Mouse (Mus musculus) forebrain, embryonic 16.5 days (tissue): ENCODE measurements around the gene Ctnnal1. TPM values are rescaled to one million over a fixed set of nuclear protein-coding genes. Genes with fewer than 3 reads are reported as not detected.

Experiments used
- ATAC-seq: fragments of 200-750 bp; cut with Nextera tagmentation; 2 replicates; pipeline ENCODE4 v1.8.0; 2017; ENCODE audit warnings: mild to moderate bottlenecking, moderate library complexity
- H3K27ac ChIP-seq: fragments of 300-500 bp; sonication (generic); 2 replicates; pipeline ENCODE4 v1.5.1; 2014; ENCODE audit warnings: low read length, control low read depth
- H3K27me3 ChIP-seq: fragments of 300-500 bp; sonication (generic); replicated peaks from 2 replicates; pipeline ENCODE4 v1.6.1; 2014; ENCODE audit warnings: low read length; ENCODE audit not compliant: control insufficient read depth, insufficient read depth
- H3K36me3 ChIP-seq: fragments of 300-500 bp; sonication (generic); 2 replicates; pipeline ENCODE4 v1.6.1; 2014; ENCODE audit not compliant: control insufficient read depth, insufficient read depth
- H3K4me1 ChIP-seq: fragments of 300-500 bp; sonication (generic); replicated peaks from 2 replicates; pipeline ENCODE4 v1.6.1; 2014; ENCODE audit warnings: low read length; ENCODE audit not compliant: control insufficient read depth, insufficient read depth
- H3K4me2 ChIP-seq: fragments of 300-500 bp; sonication (generic); 2 replicates; pipeline ENCODE4 v1.6.1; 2014; ENCODE audit warnings: mild to moderate bottlenecking, low read length, control low read depth
- H3K4me3 ChIP-seq: fragments of 300-500 bp; sonication (generic); replicated peaks from 2 replicates; pipeline ENCODE4 v1.5.1; 2014; ENCODE audit warnings: mild to moderate bottlenecking, low read length, control low read depth
- H3K9ac ChIP-seq: fragments of 300-500 bp; sonication (generic); replicated peaks from 2 replicates; pipeline ENCODE4 v1.6.1; 2014; ENCODE audit warnings: low read depth, low read length, control low read depth
- H3K9me3 ChIP-seq: fragments of 300-500 bp; sonication (generic); 2 replicates; pipeline ENCODE4 v1.6.1; 2016; ENCODE audit warnings: low read length; ENCODE audit not compliant: control insufficient read depth
- WGBS: fragments of 180-500 bp; shearing (Covaris S2); extraction: QIAGEN DNeasy Blood & Tissue Kit; methylation state at CpG from one replicate; pipeline ENCODE4 v1.1.7; 2014; 5-methylcytosine and 5-hydroxymethylcytosine counted together
- polyA plus RNA-seq: library from polyadenylated mRNA; unstranded; fragments of >200 nt; fragmentation: Nextera tagmentation; extraction: Ambion mirVana; gene quantifications from 2 replicates; pipeline ENCODE4 v1.2.1, GENCODE M21; 2015

Ctnnal1 gene
- polyA plus RNA-seq, 1 experiment from 2014 or later: 11.1 TPM

GRCm38 (mm10) chr4:56831013-56831609 lies 33.9 kb downstream of the Ctnnal1 start:
- Histone ChIP-seq H3K4me3 (no peak overlapping the region), H3K4me1 (peaks cover 6% of the 10 kb centered on the region), H3K9ac (no peak overlapping the region), H3K9me3 (no peaks in the 10 kb centered on the region), H3K36me3 (peaks cover 7% of the 10 kb centered on the region; the same call in 1 of the 2 replicates), H3K4me2 (no peak overlapping the region), H3K27ac (no peak overlapping the region), H3K27me3 (no peaks in the 10 kb centered on the region)
- ATAC-seq: no peak
- whole genome bisulfite sequencing: 58% methylated on average over 13 of the region's 13 CpGs

DNA sequence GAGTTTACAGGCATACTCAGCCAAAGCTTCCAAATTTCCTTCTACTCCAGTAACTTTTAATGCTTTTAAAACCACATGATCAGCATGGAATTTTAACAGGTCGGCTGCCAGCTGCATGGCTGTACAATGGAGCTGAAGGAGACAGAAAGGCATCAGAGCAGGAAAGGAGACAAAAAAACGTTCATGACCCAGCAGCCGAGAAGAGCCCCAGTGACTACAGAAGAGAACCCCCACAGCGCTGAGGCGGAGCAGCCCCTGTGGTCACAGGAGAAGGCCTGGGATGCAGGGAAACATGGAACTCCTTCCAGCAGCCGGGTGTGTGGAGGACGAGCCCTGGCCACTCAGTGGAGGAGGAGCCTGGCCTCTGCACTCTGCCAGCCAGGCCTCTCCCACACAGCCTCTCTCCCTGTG lies 35.5 kb downstream of the Ctnnal1 start:
- no peak overlapping the region for H3K9ac ChIP-seq
- peaks cover 4% of the 10 kb centered on the region; the same call in 1 of the 2 replicates for H3K36me3 ChIP-seq
- H3K27ac ChIP-seq: peak overlapping the region; percentile 44; the same call in 1 of the 2 replicates
- H3K27me3 ChIP-seq: no peaks in the 10 kb centered on the region
- peaks cover 6% of the 10 kb centered on the region for H3K4me1 ChIP-seq
- no peak overlapping the region for H3K4me2 ChIP-seq
- no peak overlapping the region for H3K4me3 ChIP-seq
- ATAC-seq: peak; percentile 87
- H3K9me3 ChIP-seq: no peaks in the 10 kb centered on the region
- 20% methylated on average over 7 of the region's 7 CpGs for WGBS

GRCm38 (mm10) chr4:56828932-56829331 lies 36.1 kb downstream of the Ctnnal1 start:
- Histone ChIP-seq H3K4me2 (no peak overlapping the region), H3K27me3 (no peaks in the 10 kb centered on the region), H3K4me1 (peaks cover 6% of the 10 kb centered on the region), H3K36me3 (peaks cover 4% of the 10 kb centered on the region; the same call in 1 of the 2 replicates), H3K4me3 (no peak overlapping the region), H3K9ac (no peak overlapping the region), H3K9me3 (no peaks in the 10 kb centered on the region), H3K27ac (no peak overlapping the region)
- 66% methylated on average over 3 of the region's 3 CpGs for WGBS
- ATAC-seq: no peak

DNA sequence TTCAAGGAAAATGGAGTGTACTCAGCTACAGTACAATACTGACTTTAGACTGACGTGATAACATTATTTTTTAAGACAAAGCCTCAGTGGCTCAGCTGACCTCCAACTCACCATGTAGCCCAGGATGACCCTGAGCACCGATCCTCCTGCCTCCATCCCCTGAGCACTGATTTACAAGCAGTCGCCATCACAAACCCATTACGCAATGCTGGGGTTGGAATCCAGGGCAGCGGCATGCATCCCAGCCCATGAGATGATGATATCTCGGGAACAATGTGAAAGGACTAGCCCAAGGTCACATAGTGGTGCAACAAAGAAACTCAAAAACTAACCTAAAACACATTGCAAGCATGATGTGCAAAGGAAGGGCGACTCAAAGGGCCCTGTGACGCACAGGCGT lies 40.8 kb downstream of the Ctnnal1 start:
- H3K9ac ChIP-seq: no peak overlapping the region
- no peaks in the 10 kb centered on the region for H3K27me3 ChIP-seq
- ATAC-seq: no peak
- H3K36me3 ChIP-seq: no peaks in the 10 kb centered on the region
- no peak overlapping the region for H3K4me2 ChIP-seq
- no peak overlapping the region for H3K4me3 ChIP-seq
- H3K27ac ChIP-seq: no peak overlapping the region
- H3K9me3 ChIP-seq: no peaks in the 10 kb centered on the region
- WGBS: 91% methylated on average over 9 of the region's 9 CpGs
- H3K4me1 ChIP-seq: no peaks in the 10 kb centered on the region

DNA sequence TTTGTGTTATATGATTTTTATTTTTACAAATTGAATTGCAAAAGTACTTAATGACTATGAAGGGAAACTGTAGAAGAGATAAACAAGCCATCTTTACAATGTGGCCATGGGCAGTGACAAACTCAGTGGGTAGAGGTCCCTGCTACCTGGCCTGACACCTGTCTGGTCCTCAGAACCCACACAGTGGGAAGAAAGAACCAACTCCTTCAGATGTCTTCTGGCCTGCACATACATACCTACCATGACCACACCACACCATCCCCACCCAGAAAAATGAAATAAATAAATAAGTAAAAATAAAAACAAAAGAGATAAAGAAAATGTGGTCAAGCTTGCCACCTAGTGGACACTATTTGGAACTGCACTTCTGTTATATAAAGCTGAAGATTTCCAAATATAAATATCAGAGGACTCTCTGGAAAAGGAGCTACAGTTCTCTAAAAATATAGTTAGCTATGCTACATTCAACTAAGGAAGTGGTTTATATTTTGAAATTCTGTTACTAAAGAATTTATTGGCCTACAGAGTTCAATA lies 44.9 kb downstream of the Ctnnal1 start:
- Histone ChIP-seq H3K4me3 (no peak overlapping the region), H3K4me1 (no peaks in the 10 kb centered on the region), H3K4me2 (no peak overlapping the region), H3K27ac (no peak overlapping the region), H3K9ac (no peak overlapping the region), H3K27me3 (no peaks in the 10 kb centered on the region), H3K36me3 (no peaks in the 10 kb centered on the region; the same call in 1 of the 2 replicates), H3K9me3 (no peaks in the 10 kb centered on the region)
- ATAC-seq: no peak

DNA sequence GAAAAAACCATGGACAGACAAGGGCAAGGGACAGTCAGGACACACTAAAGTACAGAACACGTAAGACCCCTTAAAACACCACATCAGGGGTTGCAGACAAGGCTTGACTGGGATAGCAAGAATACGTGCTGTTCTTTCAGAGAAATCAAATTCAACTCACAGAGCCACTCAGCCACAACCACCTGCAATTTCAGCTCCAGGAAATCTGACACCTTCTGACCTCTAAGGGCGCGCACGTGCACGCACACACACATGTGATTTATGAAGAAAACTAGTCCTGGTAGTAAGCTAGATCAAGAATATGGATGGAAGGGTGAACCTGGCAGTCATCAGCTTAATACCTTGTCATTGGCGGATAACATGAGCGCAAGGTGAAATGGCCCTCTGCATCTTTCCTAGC lies 49.9 kb downstream of the Ctnnal1 start:
- 97% methylated on average over 8 of the region's 8 CpGs for WGBS
- H3K27me3 ChIP-seq: no peaks in the 10 kb centered on the region
- no peak for ATAC-seq
- no peak overlapping the region for H3K27ac ChIP-seq
- no peak overlapping the region for H3K9ac ChIP-seq
- H3K9me3 ChIP-seq: no peaks in the 10 kb centered on the region
- no peak overlapping the region for H3K4me3 ChIP-seq
- peaks cover 3% of the 10 kb centered on the region; the same call in 1 of the 2 replicates for H3K36me3 ChIP-seq
- no peak overlapping the region for H3K4me2 ChIP-seq
- no peaks in the 10 kb centered on the region for H3K4me1 ChIP-seq

DNA sequence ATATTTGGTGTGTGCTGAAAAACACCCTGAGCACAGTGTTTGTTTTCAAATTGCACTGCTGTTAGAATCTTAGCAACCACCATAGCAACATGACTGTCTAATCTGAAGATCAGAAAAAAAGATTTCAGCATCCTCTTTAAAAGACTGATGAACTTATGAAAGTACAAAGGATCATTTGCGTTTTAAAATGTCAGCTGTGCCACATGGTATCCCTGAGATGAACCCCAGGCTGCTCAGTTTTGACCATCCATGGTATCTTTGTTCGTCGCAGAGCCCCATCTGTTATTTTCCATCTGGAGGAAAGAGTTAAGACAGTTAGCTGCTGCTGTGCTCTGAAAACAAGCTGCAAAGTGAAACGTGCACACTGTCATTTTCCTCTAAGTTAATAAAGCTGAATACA lies 52.9 kb downstream of the Ctnnal1 start:
- no peak overlapping the region for H3K27ac ChIP-seq
- no peaks in the 10 kb centered on the region for H3K27me3 ChIP-seq
- H3K9me3 ChIP-seq: no peaks in the 10 kb centered on the region
- peaks cover 3% of the 10 kb centered on the region for H3K36me3 ChIP-seq
- no peak overlapping the region for H3K4me3 ChIP-seq
- no peak overlapping the region for H3K4me2 ChIP-seq
- WGBS: 86% methylated on average over 4 of the region's 4 CpGs
- H3K9ac ChIP-seq: no peak overlapping the region
- no peak for ATAC-seq
- H3K4me1 ChIP-seq: no peaks in the 10 kb centered on the region

- 65% methylated on average over 3 of the region's 3 CpGs for WGBS
- H3K36me3 ChIP-seq: peaks cover 4% of the 10 kb centered on the region
- no peaks in the 10 kb centered on the region for H3K9me3 ChIP-seq
- no peak overlapping the region for H3K9ac ChIP-seq
- no peaks in the 10 kb centered on the region for H3K27me3 ChIP-seq
- no peak overlapping the region for H3K27ac ChIP-seq
- no peak for ATAC-seq
- no peak overlapping the region for H3K4me3 ChIP-seq
- no peaks in the 10 kb centered on the region for H3K4me1 ChIP-seq
- H3K4me2 ChIP-seq: no peak overlapping the region
Observed at GRCm38 (mm10) chr4:56811642-56812041, 53.3 kb downstream of the Ctnnal1 start.

GRCm38 (mm10) chr4:56809050-56809449 lies 55.9 kb downstream of the Ctnnal1 start:
- Histone ChIP-seq H3K4me1 (peaks cover under 1% of the 10 kb centered on the region), H3K36me3 (peaks cover 10% of the 10 kb centered on the region; the same call in 1 of the 2 replicates), H3K27me3 (no peaks in the 10 kb centered on the region), H3K9ac (no peak overlapping the region), H3K4me2 (no peak overlapping the region), H3K4me3 (no peak overlapping the region), H3K9me3 (no peaks in the 10 kb centered on the region), H3K27ac (no peak overlapping the region)
- no peak for ATAC-seq
- 78% methylated on average over 4 of the region's 4 CpGs for WGBS
